Mouse (Mus musculus) heart, postnatal 0 days (tissue): ENCODE data around the gene Gjd3. TPM values are rescaled to one million over a fixed set of nuclear protein-coding genes. Genes with fewer than 3 reads are reported as not detected.

Experiments used
- ATAC-seq: fragments of 200-750 bp; cut with Nextera tagmentation; 2 replicates; pipeline ENCODE4 v1.8.0; 2017; ENCODE audit warnings: low read depth, moderate number of reproducible peaks, moderate library complexity; ENCODE audit not compliant: insufficient read depth
- DNase-seq: peaks from one replicate; pipeline ENCODE4 v3.0.0-alpha.2; 2016; ENCODE audit warnings: low spot score
- H3K27ac ChIP-seq: fragments of 300-500 bp; sonication (generic); 2 replicates; pipeline ENCODE4 v1.5.1; 2014; ENCODE audit warnings: low read depth, mild to moderate bottlenecking
- H3K27me3 ChIP-seq: fragments of 300-500 bp; sonication (generic); 2 replicates; pipeline ENCODE4 v1.6.1; 2014; ENCODE audit warnings: low read length, mixed read lengths; ENCODE audit not compliant: control insufficient read depth, insufficient read depth
- H3K36me3 ChIP-seq: fragments of 300-500 bp; sonication (generic); replicated peaks from 2 replicates; pipeline ENCODE4 v1.6.1; 2014; ENCODE audit warnings: low read length, mixed read lengths; ENCODE audit not compliant: control insufficient read depth, insufficient read depth
- H3K4me1 ChIP-seq: fragments of 300-500 bp; sonication (generic); 2 replicates; pipeline ENCODE4 v1.6.1; 2014; ENCODE audit warnings: antibody characterized with exemption; ENCODE audit not compliant: control insufficient read depth, insufficient read depth
- H3K4me2 ChIP-seq: fragments of 300-500 bp; sonication (generic); 2 replicates; pipeline ENCODE4 v1.6.1; 2014; ENCODE audit warnings: low read depth, mild to moderate bottlenecking, low read length, moderate library complexity
- H3K4me3 ChIP-seq: fragments of 300-500 bp; sonication (generic); 2 replicates; pipeline ENCODE4 v1.5.1; 2014; ENCODE audit warnings: low read depth, low read length
- H3K9ac ChIP-seq: fragments of 300-500 bp; sonication (generic); replicated peaks from 2 replicates; pipeline ENCODE4 v1.6.1; 2014; ENCODE audit warnings: low read depth, low read length, mixed read lengths
- H3K9me3 ChIP-seq: fragments of 300-500 bp; sonication (generic); replicated peaks from 2 replicates; pipeline ENCODE4 v1.6.1; 2016; ENCODE audit warnings: low read length; ENCODE audit not compliant: control insufficient read depth
- CTCF ChIP-seq: IDR thresholded peaks from 2 replicates; pipeline ENCODE4 v1.5.1; 2016; ENCODE audit warnings: antibody characterized with exemption, control low read depth, low read depth
- EP300 ChIP-seq: IDR thresholded peaks from 2 replicates; pipeline ENCODE4 v1.6.1; 2016; ENCODE audit warnings: antibody characterized with exemption, low read depth
- WGBS: fragments of 180-500 bp; shearing (Covaris S2); extraction: QIAGEN DNeasy Blood & Tissue Kit; methylation state at CpG from one replicate; pipeline ENCODE4 v1.1.7; 2014; 5-methylcytosine and 5-hydroxymethylcytosine counted together
- polyA plus RNA-seq: library from polyadenylated mRNA; unstranded; fragments of >200 nt; fragmentation: Nextera tagmentation; extraction: Ambion mirVana; gene quantifications from 2 replicates; pipeline ENCODE4 v1.2.1, GENCODE M21; 2015
- total RNA-seq: library from RNA; depleted of rRNA; stranded (reverse); fragments of >200 nt; gene quantifications from 2 replicates; pipeline ENCODE4 v1.2.3, GENCODE M21; 2014; ENCODE audit warnings: low replicate concordance

Gjd3 gene
- total and polyA plus RNA-seq, 2 experiments from 2014 or later: 4.2 to 6.3 TPM

DNA sequence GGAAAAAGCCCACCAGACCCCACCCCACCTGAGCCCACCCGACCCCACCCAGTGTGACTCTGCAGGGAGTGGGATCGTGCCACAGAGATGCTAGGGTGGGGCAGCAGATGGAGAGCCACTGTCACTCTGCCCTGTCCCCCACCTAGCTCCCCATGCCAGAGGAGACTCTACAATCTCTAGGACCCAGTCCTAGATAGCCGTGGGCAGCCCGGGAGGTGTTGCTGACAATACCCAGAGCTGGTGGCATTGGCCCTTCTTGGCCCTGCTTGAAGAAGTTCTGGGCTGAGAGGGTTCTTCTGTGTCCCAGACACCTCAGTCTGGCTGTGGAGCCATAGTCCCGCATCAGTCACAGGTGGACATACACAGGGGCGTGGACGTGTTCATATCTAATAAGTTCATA, 2.7 kb upstream of the Gjd3 start:
- H3K36me3 ChIP-seq: no peaks in the 10 kb centered on the region
- no peaks in the 10 kb centered on the region for H3K9me3 ChIP-seq
- no peak overlapping the region for H3K9ac ChIP-seq
- H3K27ac ChIP-seq: peak overlapping the region; percentile 26; the same call in 1 of the 2 replicates
- DNase-seq (peak; percentile 54), ATAC-seq (peak; percentile 76)
- TF ChIP-seq EP300 (0 out of 2 replicates have a peak, but pooled peaks have one; percentile 75), CTCF (no peak)
- peaks cover 6% of the 10 kb centered on the region for H3K4me1 ChIP-seq
- H3K27me3 ChIP-seq: no peaks in the 10 kb centered on the region
- H3K4me3 ChIP-seq: no peak overlapping the region
- H3K4me2 ChIP-seq: 0 out of 2 replicates have a peak overlapping the region, but pooled peaks have one; percentile 5
- 30% methylated on average over 7 of the region's 7 CpGs for WGBS

DNA sequence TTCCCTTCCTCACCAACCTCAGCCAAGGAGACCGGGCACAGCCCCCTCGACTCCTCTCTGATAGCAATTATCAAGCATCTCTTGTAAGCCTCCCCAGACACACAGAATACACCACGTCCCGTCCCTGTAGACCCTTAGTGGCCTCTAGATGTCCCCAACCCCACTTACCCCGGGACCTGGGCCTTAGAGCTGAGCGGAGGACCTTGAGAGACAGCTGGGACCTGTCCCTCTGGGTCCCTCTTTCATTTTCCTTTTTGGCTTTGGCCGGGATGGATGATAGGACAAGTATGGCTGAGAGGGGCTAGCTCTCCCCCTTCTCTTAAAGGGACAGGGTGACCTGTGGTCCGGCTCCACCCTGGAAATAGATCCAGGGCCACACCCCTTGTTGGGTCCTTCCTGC, 735 bp upstream of the Gjd3 start:
- Histone ChIP-seq H3K4me1 (peaks cover 6% of the 10 kb centered on the region), H3K9ac (no peak overlapping the region), H3K27ac (no peak overlapping the region), H3K4me2 (peak overlapping the region; percentile 97; the same call in 1 of the 2 replicates), H3K4me3 (0 out of 2 replicates have a peak overlapping the region, but pooled peaks have one; percentile 62), H3K9me3 (no peaks in the 10 kb centered on the region), H3K27me3 (no peaks in the 10 kb centered on the region), H3K36me3 (no peaks in the 10 kb centered on the region)
- no peak for DNase-seq
- WGBS: 46% methylated on average over 8 of the region's 8 CpGs
- TF ChIP-seq CTCF (no peak), EP300 (no peak)
- ATAC-seq: no peak

DNA sequence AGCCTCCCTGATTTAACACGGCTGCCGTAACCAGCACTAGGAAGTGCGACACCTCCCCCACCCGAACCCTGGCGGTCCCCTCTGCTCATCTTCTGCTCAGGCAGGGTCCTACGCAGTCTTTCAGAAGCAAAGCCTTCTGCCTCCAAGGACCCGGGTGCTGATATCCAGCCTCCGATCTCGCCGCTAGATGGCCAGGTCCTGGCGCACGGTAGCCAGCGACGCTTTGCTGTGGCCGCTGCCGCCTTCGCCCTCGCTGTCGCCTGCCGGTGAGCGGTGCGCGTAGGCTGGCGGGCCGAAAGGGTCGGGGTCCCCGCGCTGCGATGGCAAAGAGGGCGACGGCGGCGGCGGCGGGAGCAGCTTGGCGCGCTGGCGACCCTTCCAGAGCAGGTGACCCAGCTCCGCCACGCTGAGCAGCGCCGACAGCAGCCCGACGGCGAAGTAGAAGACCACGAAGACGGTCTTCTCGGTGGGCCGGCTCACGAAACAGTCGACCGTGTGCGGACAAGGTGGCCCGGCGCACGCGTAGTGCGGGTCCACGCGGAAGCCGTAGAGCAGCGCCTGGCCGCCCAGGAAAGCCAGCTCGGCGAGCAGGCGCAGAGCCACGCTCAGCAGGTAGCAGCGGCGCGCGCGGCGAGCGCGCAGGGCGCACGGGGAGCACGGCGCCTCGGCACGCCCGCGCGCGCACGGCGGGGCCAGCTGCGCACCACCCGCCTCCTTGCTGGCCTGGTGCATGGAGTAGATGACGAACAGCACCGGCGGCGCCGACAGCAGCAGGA, 631 bp downstream of the Gjd3 start:
- peak overlapping the region; percentile 62 for H3K4me3 ChIP-seq
- no peak for DNase-seq
- under 1% methylated on average over 93 of the region's 94 CpGs for WGBS
- peak; percentile 66 for ATAC-seq
- peaks cover 6% of the 10 kb centered on the region for H3K4me1 ChIP-seq
- H3K9me3 ChIP-seq: no peaks in the 10 kb centered on the region
- no peak overlapping the region; the same call in 1 of the 2 replicates for H3K27ac ChIP-seq
- peak overlapping the region; percentile 58 for H3K9ac ChIP-seq
- H3K36me3 ChIP-seq: no peaks in the 10 kb centered on the region
- H3K27me3 ChIP-seq: no peaks in the 10 kb centered on the region
- peak overlapping the region; percentile 97 for H3K4me2 ChIP-seq
- TF ChIP-seq EP300 (no peak), CTCF (peak; percentile 57)

DNA sequence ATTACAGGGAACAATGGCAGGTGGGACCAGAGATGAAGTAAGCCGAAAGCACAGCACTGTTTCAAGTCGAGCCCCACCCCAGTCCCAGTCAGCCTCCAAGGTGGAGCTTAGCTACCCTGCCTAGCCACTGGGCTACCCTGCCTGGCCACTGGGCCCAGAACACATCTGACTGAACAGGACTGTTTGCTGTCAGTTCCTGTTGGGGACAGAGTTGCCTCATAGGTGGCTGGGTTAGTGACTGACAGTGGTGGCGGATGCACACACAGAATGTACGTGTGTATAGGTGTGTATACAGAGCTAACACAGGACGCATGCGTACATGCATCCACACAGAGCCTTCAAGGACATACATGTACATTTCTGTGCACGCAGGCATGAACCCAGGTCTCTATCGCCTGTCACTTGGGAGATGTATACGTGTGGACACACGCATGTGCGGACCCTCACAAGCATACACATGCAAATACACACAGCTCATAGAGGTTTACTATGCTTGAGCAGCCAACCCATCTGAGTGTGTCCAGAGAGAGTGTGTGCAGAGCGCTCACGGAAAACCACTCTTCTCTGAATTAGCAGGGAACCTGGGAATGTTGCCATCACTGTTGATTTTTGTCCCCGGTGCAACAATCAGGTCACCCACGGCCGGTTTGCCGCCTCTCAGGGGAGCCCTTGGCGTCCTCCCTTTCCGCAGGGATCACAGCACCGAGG, 1.4 kb downstream of the Gjd3 start:
- no peaks in the 10 kb centered on the region for H3K9me3 ChIP-seq
- H3K27ac ChIP-seq: no peak overlapping the region; the same call in 1 of the 2 replicates
- H3K36me3 ChIP-seq: no peaks in the 10 kb centered on the region
- 41% methylated on average over 20 of the region's 20 CpGs for WGBS
- no peak for DNase-seq
- peak overlapping the region; percentile 62 for H3K4me3 ChIP-seq
- no peak for ATAC-seq
- no peak for TF ChIP-seq EP300
- no peak for TF ChIP-seq CTCF
- no peaks in the 10 kb centered on the region for H3K27me3 ChIP-seq
- H3K9ac ChIP-seq: peak overlapping the region; percentile 58
- H3K4me1 ChIP-seq: peaks cover 6% of the 10 kb centered on the region
- peak overlapping the region; percentile 97 for H3K4me2 ChIP-seq

DNA sequence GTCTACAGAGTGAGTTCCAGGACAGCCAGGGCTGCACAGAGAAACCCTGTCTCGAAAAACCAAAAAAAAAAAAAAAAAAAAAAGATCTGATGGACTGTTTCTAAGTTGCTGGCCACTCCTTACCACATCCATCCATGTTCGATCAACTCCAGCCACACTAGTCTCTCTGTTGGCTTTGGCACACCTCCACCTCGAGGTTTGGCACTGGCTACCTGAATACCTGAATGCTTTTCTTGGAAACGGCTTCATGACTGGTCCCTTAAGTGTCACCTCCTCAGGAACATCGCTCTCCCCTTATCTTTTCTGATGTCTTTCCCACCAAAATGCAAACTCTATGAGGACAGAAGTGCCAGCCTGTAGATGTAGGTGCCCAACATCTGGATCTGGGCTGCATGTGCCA, 3.5 kb downstream of the Gjd3 start:
- Histone ChIP-seq H3K4me1 (no peaks in the 10 kb centered on the region; the same call in 1 of the 2 replicates), H3K27me3 (no peaks in the 10 kb centered on the region), H3K9ac (no peak overlapping the region), H3K27ac (no peak overlapping the region), H3K9me3 (no peaks in the 10 kb centered on the region), H3K4me2 (no peak overlapping the region), H3K36me3 (peaks cover 8% of the 10 kb centered on the region; the same call in 1 of the 2 replicates), H3K4me3 (no peak overlapping the region)
- 66% methylated on average over 4 of the region's 5 CpGs for WGBS
- TF ChIP-seq CTCF: no peak
- no peak for TF ChIP-seq EP300
- DNase-seq (no peak), ATAC-seq (no peak)
